15 mouse cellular contexts compared by ENCODE assay signal in genomic region chr19:40467810-40468209, GRCm38 (mm10). TPM values are rescaled to one million over a fixed set of nuclear protein-coding genes. Genes with fewer than 3 reads are reported as not detected.
DNase-seq lines count a peak whose midpoint lies in the region; ATAC-seq and TF ChIP-seq lines count a peak whose summit lies in the region.
"Had no signal": no experiment of that assay in that cellular context is flagged by ENCODE, and none has a peak within 500 bp of the region (broad histone marks: within the 10 kb centered on the region; RNA-seq: fewer than 3 reads in every experiment).

No protein-coding gene starts in this region.

- no peak overlapping the region for H3K4me3 ChIP-seq in left cerebral cortex, adult 2 months
- H3K4me3 ChIP-seq in brown adipose tissue, adult 24 weeks (ENCODE audit: insufficient read depth, low read depth, low read length), result no peak overlapping the region
- H3K4me3 ChIP-seq in neural tube, embryonic 14.5 days (ENCODE audit: low read depth, low read length), result no peak overlapping the region
- H3K4me3 ChIP-seq: hindbrain, embryonic 13.5 days had no signal

- H3K9ac ChIP-seq in neural tube, embryonic 14.5 days (replicated peaks; ENCODE audit: low read depth, low read length), result no peak overlapping the region
- H3K9ac ChIP-seq: hindbrain, embryonic 13.5 days; liver, postnatal 0 days had no signal

- TF ChIP-seq CTCF in left cerebral cortex, adult 2 months (IDR thresholded peaks at IDR 0.05), result no peak

- peaks cover 29% of the 10 kb centered on the region for H3K4me1 ChIP-seq in brown adipose tissue, adult 24 weeks (ENCODE audit: control insufficient read depth, insufficient read depth, insufficient read length, low read length)
- H3K4me1 ChIP-seq in neural tube, embryonic 14.5 days (ENCODE audit: control insufficient read depth, insufficient read depth, low read length), result peaks cover 13% of the 10 kb centered on the region; the same call in 1 of the 2 replicates

- intact Hi-C loops in left cerebral cortex, adult 2 months (cut with DNase I), result no loop called here
- intact Hi-C loops in left cerebral cortex, postnatal 25 days (cut with DNase I), result no loop called here

- 64% methylated on average over 9 of the region's 9 CpGs for WGBS in neural tube, embryonic 14.5 days

- no peaks in the 10 kb centered on the region for H3K36me3 ChIP-seq in neural tube, embryonic 14.5 days (ENCODE audit: control insufficient read depth, insufficient read depth, low read length)

- DNase-seq in left cerebral cortex, adult 2 months (ENCODE audit: extremely low spot score in 1 of 2, low spot score in 2 of 2), result no peak
- no peak for DNase-seq in left cerebral cortex, postnatal 25 days (ENCODE audit: low spot score in 2 of 2)
- peak; percentile 49 to 53 for DNase-seq in heart, adult 9 months (ENCODE audit: low spot score in 2 of 2)
- DNase-seq in spleen, postnatal 10 days (ENCODE audit: low spot score in 2 of 2), result no peak
- no peak for DNase-seq in layer of hippocampus, adult 9-11 months
- DNase-seq: cerebellum, adult 11 months; kidney, postnatal 4 days; left cerebral cortex, postnatal 4 days; liver, postnatal 0 days; retina, postnatal 1 day had no signal

- no peaks in the 10 kb centered on the region for H3K9me3 ChIP-seq in neural tube, embryonic 14.5 days (ENCODE audit: control insufficient read depth, low read length)
- H3K9me3 ChIP-seq: hindbrain, embryonic 13.5 days had no signal

- 0 out of 2 replicates have a peak overlapping the region, but pooled peaks have one; percentile 19 for H3K27ac ChIP-seq in left cerebral cortex, adult 2 months
- peak overlapping the region; percentile 54 for H3K27ac ChIP-seq in brown adipose tissue, adult 24 weeks (replicated peaks; ENCODE audit: low read depth, low read length)
- peak overlapping the region; percentile 10; the same call in 1 of the 2 replicates for H3K27ac ChIP-seq in neural tube, embryonic 14.5 days (ENCODE audit: low read depth, low read length)
- H3K27ac ChIP-seq: hindbrain, embryonic 13.5 days had no signal

- H3K27me3 ChIP-seq in neural tube, embryonic 14.5 days (ENCODE audit: control insufficient read depth, insufficient read depth, low read length), result no peaks in the 10 kb centered on the region
- H3K27me3 ChIP-seq: hindbrain, embryonic 13.5 days had no signal

- ATAC-seq in neural tube, embryonic 14.5 days (ENCODE audit: low read depth), result 0 out of 2 replicates have a peak, but pooled peaks have one; percentile 2
- ATAC-seq in erythroblast, adult 5-6 weeks (replicated peaks; ENCODE audit: low FRiP score, poor library complexity, severe bottlenecking), result no peak
- ATAC-seq: forebrain, embryonic 14.5 days; liver, postnatal 0 days had no signal

- no peak overlapping the region for H3K4me2 ChIP-seq in neural tube, embryonic 14.5 days (ENCODE audit: low read depth, low read length)
- H3K4me2 ChIP-seq: hindbrain, embryonic 13.5 days had no signal

RNA-seq across cellular contexts. Expression of gene Sorbs1, which starts 45.8 kb away (rescaled TPM):
- total RNA-seq in left cerebral cortex, adult 2 months (2021), result 100 to 1,000 TPM; 160 to 161 TPM
- total RNA-seq in left cerebral cortex, postnatal 25 days (2021), result 100 to 1,000 TPM; 124 to 140 TPM
- 254 and 431 TPM in 2 replicates for polyA plus RNA-seq in brown adipose tissue, adult 24 weeks (2012; ENCODE audit: insufficient read depth, insufficient read length, missing spikeins)
- polyA plus RNA-seq in neural tube, embryonic 14.5 days (2014; fragmentation: Nextera tagmentation; extraction: Ambion mirVana), result 117 and 133 TPM in 2 replicates
- 28.8 and 41.5 TPM in 2 replicates for total RNA-seq in erythroblast, adult 5-6 weeks (2015; ENCODE audit: low replicate concordance)
- 45.9 and 46.2 TPM in 2 replicates for total RNA-seq in erythroblast, adult 5-6 weeks (2017; ENCODE audit: low replicate concordance)

Comparison
In these comparisons a context has a peak if more than half of its experiments do, and no peak if none do; other contexts are left out.
1. DNase-seq: peak in heart, adult 9 months (2 of 2); none in left cerebral cortex, adult 2 months (0 of 2), left cerebral cortex, postnatal 25 days (0 of 2), spleen, postnatal 10 days (0 of 2) and layer of hippocampus, adult 9-11 months (single experiment).
2. Peak in every context shown above with its lines, with median percentiles within 50 percentile points of each other: H3K27ac ChIP-seq.